Mouse (Mus musculus) neural tube, embryonic 14.5 days (tissue): ENCODE measurements around the gene Gm21170. TPM values are rescaled to one million over a fixed set of nuclear protein-coding genes. Genes with fewer than 3 reads are reported as not detected.
"Not testable (repeated sequence)": the region's sequence is repeated elsewhere in the genome, so short reads cannot be mapped to it uniquely, and the experiment has no call there.

Experiments
- ATAC-seq: fragments of 200-750 bp; cut with Nextera tagmentation; 2 replicates; pipeline ENCODE4 v1.8.0; 2017; ENCODE audit warnings: low read depth, mild to moderate bottlenecking, moderate TSS enrichment, moderate library complexity
- H3K27ac ChIP-seq: fragments of 300-500 bp; sonication (generic); 2 replicates; pipeline ENCODE4 v1.5.1; 2014; ENCODE audit warnings: low read depth, mild to moderate bottlenecking, control low read depth, low read length, moderate library complexity, mixed read lengths
- H3K27me3 ChIP-seq: fragments of 300-500 bp; sonication (generic); 2 replicates; pipeline ENCODE4 v1.6.1; 2014; ENCODE audit warnings: low read length; ENCODE audit not compliant: control insufficient read depth, insufficient read depth
- H3K36me3 ChIP-seq: fragments of 300-500 bp; sonication (generic); 2 replicates; pipeline ENCODE4 v1.6.1; 2014; ENCODE audit warnings: low read length, mixed read lengths; ENCODE audit not compliant: control insufficient read depth, insufficient read depth
- H3K4me1 ChIP-seq: fragments of 300-500 bp; sonication (generic); 2 replicates; pipeline ENCODE4 v1.6.1; 2014; ENCODE audit warnings: low read length; ENCODE audit not compliant: control insufficient read depth, insufficient read depth
- H3K4me2 ChIP-seq: fragments of 300-500 bp; sonication (generic); 2 replicates; pipeline ENCODE4 v1.6.1; 2014; ENCODE audit warnings: mild to moderate bottlenecking, low read depth, low read length, control low read depth
- H3K4me3 ChIP-seq: fragments of 300-500 bp; sonication (generic); 2 replicates; pipeline ENCODE4 v1.5.1; 2014; ENCODE audit warnings: low read depth, low read length, control low read depth, mixed read lengths
- H3K9ac ChIP-seq: fragments of 300-500 bp; sonication (generic); replicated peaks from 2 replicates; pipeline ENCODE4 v1.6.1; 2014; ENCODE audit warnings: low read depth, mild to moderate bottlenecking, control low read depth, low read length, mixed read lengths
- H3K9me3 ChIP-seq: fragments of 300-500 bp; sonication (generic); 2 replicates; pipeline ENCODE4 v1.6.1; 2016; ENCODE audit warnings: low read length; ENCODE audit not compliant: control insufficient read depth
- WGBS: fragments of 180-500 bp; shearing (Covaris S2); extraction: QIAGEN DNeasy Blood & Tissue Kit; methylation state at CpG from one replicate; pipeline ENCODE4 v1.1.7; 2014; 5-methylcytosine and 5-hydroxymethylcytosine counted together
- polyA plus RNA-seq: library from polyadenylated mRNA; unstranded; fragments of >200 nt; fragmentation: Nextera tagmentation; extraction: Ambion mirVana; gene quantifications from 2 replicates; pipeline ENCODE4 v1.2.1, GENCODE M21; 2014

Gm21170 gene
- not detected in 2 replicates for polyA plus RNA-seq

- not testable (repeated sequence) for H3K27me3 ChIP-seq, H3K9ac ChIP-seq, H3K9me3 ChIP-seq, H3K27ac ChIP-seq, H3K4me3 ChIP-seq, H3K36me3 ChIP-seq, H3K4me1 ChIP-seq, H3K4me2 ChIP-seq, ATAC-seq
- no CpG with 5 or more reads among the region's 2 CpGs for WGBS
These were observed at the start of gene Gm21170 for GRCm38 (mm10) chrY:47690998-47691397. Gm21170 (minus strand) TSS chrY:47691098.

Other genes starting within 250 kb of the Gm21170 start
- not detected in 2 replicates for gene Gm21256, start 240.1 kb downstream of the Gm21170 start, polyA plus RNA-seq